Mouse (Mus musculus): ENCODE data around the gene Ntrk1. TPM values are rescaled to one million over a fixed set of nuclear protein-coding genes. Genes with fewer than 3 reads are reported as not detected.

The Ntrk1 gene
- total RNA-seq, 2 experiments from 2014 or later = not detected

GRCm38 (mm10) chr3:87789768-87790167 lies 5.2 kb downstream of the Ntrk1 start:
- no peak for ATAC-seq (replicated peaks; ENCODE audit: low FRiP score, poor library complexity, severe bottlenecking)

GRCm38 (mm10) chr3:87789248-87789647 lies 5.7 kb downstream of the Ntrk1 start:
- no peak for ATAC-seq (replicated peaks; ENCODE audit: low FRiP score, poor library complexity, severe bottlenecking)

- ATAC-seq (replicated peaks; ENCODE audit: low FRiP score, poor library complexity, severe bottlenecking) = no peak
Measured at GRCm38 (mm10) chr3:87785626-87786214, 9.2 kb downstream of the Ntrk1 start.

GRCm38 (mm10) chr3:87785156-87785555 lies 9.8 kb downstream of the Ntrk1 start:
- no peak for ATAC-seq (replicated peaks; ENCODE audit: low FRiP score, poor library complexity, severe bottlenecking)

GRCm38 (mm10) chr3:87783282-87784023 lies 11.5 kb downstream of the Ntrk1 start:
- no peak for ATAC-seq (replicated peaks; ENCODE audit: low FRiP score, poor library complexity, severe bottlenecking)

- ATAC-seq (replicated peaks; ENCODE audit: low FRiP score, poor library complexity, severe bottlenecking) = no peak
Measured at GRCm38 (mm10) chr3:87779086-87779485, 15.9 kb downstream of the Ntrk1 start.

GRCm38 (mm10) chr3:87778283-87778682 lies 16.7 kb downstream of the Ntrk1 start:
- no peak for ATAC-seq (replicated peaks; ENCODE audit: low FRiP score, poor library complexity, severe bottlenecking)

- ATAC-seq (replicated peaks; ENCODE audit: low FRiP score, poor library complexity, severe bottlenecking) = no peak
Measured at GRCm38 (mm10) chr3:87771088-87771487, 23.9 kb downstream of the Ntrk1 start.

- no peak for ATAC-seq (replicated peaks; ENCODE audit: low FRiP score, poor library complexity, severe bottlenecking)
Measured at GRCm38 (mm10) chr3:87770280-87770679, 24.7 kb downstream of the Ntrk1 start.

GRCm38 (mm10) chr3:87769506-87769905 lies 25.5 kb downstream of the Ntrk1 start:
- ATAC-seq (replicated peaks; ENCODE audit: low FRiP score, poor library complexity, severe bottlenecking) = no peak

GRCm38 (mm10) chr3:87768844-87769243 lies 26.1 kb downstream of the Ntrk1 start:
- ATAC-seq (replicated peaks; ENCODE audit: low FRiP score, poor library complexity, severe bottlenecking) = no peak

GRCm38 (mm10) chr3:87768431-87768830 lies 26.5 kb downstream of the Ntrk1 start:
- no peak for ATAC-seq (replicated peaks; ENCODE audit: low FRiP score, poor library complexity, severe bottlenecking)

- ATAC-seq (replicated peaks; ENCODE audit: low FRiP score, poor library complexity, severe bottlenecking) = no peak
Measured at GRCm38 (mm10) chr3:87767764-87768163, 27.2 kb downstream of the Ntrk1 start.

GRCm38 (mm10) chr3:87766284-87766667 lies 28.7 kb downstream of the Ntrk1 start:
- ATAC-seq (replicated peaks; ENCODE audit: low FRiP score, poor library complexity, severe bottlenecking) = no peak

GRCm38 (mm10) chr3:87765631-87766283 lies 29.2 kb downstream of the Ntrk1 start:
- ATAC-seq (replicated peaks; ENCODE audit: low FRiP score, poor library complexity, severe bottlenecking) = no peak

GRCm38 (mm10) chr3:87765091-87765490 lies 29.9 kb downstream of the Ntrk1 start:
- no peak for ATAC-seq (replicated peaks; ENCODE audit: low FRiP score, poor library complexity, severe bottlenecking)

- no peak for ATAC-seq (replicated peaks; ENCODE audit: low FRiP score, poor library complexity, severe bottlenecking)
Measured at GRCm38 (mm10) chr3:87764506-87764905, 30.5 kb downstream of the Ntrk1 start.

GRCm38 (mm10) chr3:87763683-87764289 lies 31.2 kb downstream of the Ntrk1 start:
- ATAC-seq (replicated peaks; ENCODE audit: low FRiP score, poor library complexity, severe bottlenecking) = no peak

- no peak for ATAC-seq (replicated peaks; ENCODE audit: low FRiP score, poor library complexity, severe bottlenecking)
Measured at GRCm38 (mm10) chr3:87763202-87763601, 31.8 kb downstream of the Ntrk1 start.
